Mouse (Mus musculus): ENCODE measurements around the gene Carmil1.

Gene Carmil1

GRCm38 (mm10) chr13:24048611-24049010, 232.0 kb downstream of the Carmil1 start:
- peak in 1 of 2 experiments; percentile 47 for DNase-seq (ENCODE audit: low spot score in 2 of 2)

GRCm38 (mm10) chr13:24045271-24045670, 235.3 kb downstream of the Carmil1 start:
- DNase-seq (ENCODE audit: low spot score in 2 of 2), result no peak

GRCm38 (mm10) chr13:24040221-24040620, 240.4 kb downstream of the Carmil1 start:
- no peak for DNase-seq (ENCODE audit: low spot score in 2 of 2)

GRCm38 (mm10) chr13:24037502-24037901, 243.1 kb downstream of the Carmil1 start:
- no peak for DNase-seq (ENCODE audit: low spot score in 2 of 2)

- DNase-seq (ENCODE audit: low spot score in 2 of 2), result no peak
These were observed 244.4 kb downstream of the Carmil1 start for GRCm38 (mm10) chr13:24036150-24036549.

- DNase-seq (ENCODE audit: low spot score in 2 of 2), result no peak
These were observed 253.1 kb downstream of the Carmil1 start for GRCm38 (mm10) chr13:24027191-24028170.

- DNase-seq (ENCODE audit: low spot score in 2 of 2), result no peak
These were observed 262.1 kb downstream of the Carmil1 start for GRCm38 (mm10) chr13:24018515-24018914.

- no peak for DNase-seq (ENCODE audit: low spot score in 2 of 2)
These were observed 275.1 kb downstream of the Carmil1 start for GRCm38 (mm10) chr13:24005528-24005927.

GRCm38 (mm10) chr13:24001797-24002196, 278.8 kb downstream of the Carmil1 start:
- no peak for DNase-seq (ENCODE audit: low spot score in 2 of 2)

- DNase-seq (ENCODE audit: low spot score in 2 of 2), result no peak
These were observed 279.5 kb downstream of the Carmil1 start for GRCm38 (mm10) chr13:24001081-24001480.

GRCm38 (mm10) chr13:23998826-23999225, 281.8 kb downstream of the Carmil1 start:
- no peak for DNase-seq (ENCODE audit: low spot score in 2 of 2)

GRCm38 (mm10) chr13:23994756-23995155, 285.8 kb downstream of the Carmil1 start:
- no peak for DNase-seq (ENCODE audit: low spot score in 2 of 2)

- DNase-seq (ENCODE audit: low spot score in 2 of 2), result no peak
These were observed 286.6 kb downstream of the Carmil1 start for GRCm38 (mm10) chr13:23994024-23994423.

GRCm38 (mm10) chr13:23990928-23991327, 289.7 kb downstream of the Carmil1 start, which contains the start of gene Scgn:
TSS of gene Scgn (minus strand) at chr13:23991214.
- peak; percentile 20 to 26 for DNase-seq (ENCODE audit: low spot score in 2 of 2)

- DNase-seq (ENCODE audit: low spot score in 2 of 2), result no peak
These were observed 290.1 kb downstream of the Carmil1 start for GRCm38 (mm10) chr13:23990451-23990850.

- DNase-seq (ENCODE audit: low spot score in 2 of 2), result no peak
These were observed 295.5 kb downstream of the Carmil1 start for GRCm38 (mm10) chr13:23985130-23985529.

- no peak for DNase-seq (ENCODE audit: low spot score in 2 of 2)
These were observed 308.3 kb downstream of the Carmil1 start for GRCm38 (mm10) chr13:23972271-23972670.

- no peak for DNase-seq (ENCODE audit: low spot score in 2 of 2)
These were observed 308.7 kb downstream of the Carmil1 start for GRCm38 (mm10) chr13:23971870-23972269.

GRCm38 (mm10) chr13:23964909-23965308, 315.7 kb downstream of the Carmil1 start:
- DNase-seq (ENCODE audit: low spot score in 2 of 2), result no peak
